Mouse (Mus musculus): ENCODE data around the gene Gm12355.

The Gm12355 gene

GRCm38 (mm10) chr11:98599291-98599690 lies 26.2 kb downstream of the Gm12355 start:
- DNase-seq: no peak

DNA sequence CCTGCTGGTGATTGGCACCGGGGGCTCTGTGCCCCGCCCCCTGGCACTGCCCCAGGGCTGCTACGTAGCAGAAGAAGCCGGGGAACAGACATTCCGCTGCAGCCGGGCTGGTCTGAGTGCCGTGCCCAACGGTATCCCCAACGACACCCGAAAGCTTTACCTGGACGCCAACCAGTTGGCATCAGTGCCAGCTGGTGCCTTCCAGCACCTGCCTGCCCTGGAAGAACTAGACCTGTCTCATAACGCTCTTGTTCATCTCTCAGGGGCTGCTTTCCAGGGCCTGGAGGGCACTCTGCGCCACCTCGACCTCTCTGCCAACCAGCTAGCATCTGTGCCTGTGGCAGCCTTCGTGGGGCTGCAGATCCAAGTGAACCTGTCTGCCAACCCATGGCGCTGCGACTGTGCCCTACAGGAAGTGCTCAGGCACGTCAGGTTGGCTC lies 26.6 kb downstream of the Gm12355 start:
- DNase-seq: no peak

- DNase-seq: no peak
Observed at GRCm38 (mm10) chr11:98597991-98598390, 27.5 kb downstream of the Gm12355 start, which contains the start of gene Lrrc3c. Gene Lrrc3c (plus strand): TSS chr11:98598291.

DNA sequence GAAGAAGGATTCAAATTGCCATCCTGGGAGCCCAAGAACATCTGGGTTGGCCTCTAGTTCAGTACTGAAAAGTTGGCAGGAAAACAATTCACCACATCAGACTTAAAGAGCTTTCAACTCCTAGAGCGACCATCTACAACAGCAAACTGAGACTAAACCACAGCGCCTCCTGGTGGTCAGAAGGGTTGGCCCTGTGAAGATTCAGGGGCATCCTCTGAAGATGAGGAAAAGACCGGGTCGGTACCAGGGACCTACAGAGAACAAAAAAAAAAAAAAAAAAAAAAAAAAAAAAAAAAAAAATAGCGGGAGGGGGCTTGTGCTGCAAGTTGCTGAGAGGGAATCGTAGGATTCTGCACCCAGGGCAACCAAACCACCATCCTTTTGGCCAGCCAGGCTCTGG lies 28.1 kb downstream of the Gm12355 start:
- peak; percentile 71 for DNase-seq

DNA sequence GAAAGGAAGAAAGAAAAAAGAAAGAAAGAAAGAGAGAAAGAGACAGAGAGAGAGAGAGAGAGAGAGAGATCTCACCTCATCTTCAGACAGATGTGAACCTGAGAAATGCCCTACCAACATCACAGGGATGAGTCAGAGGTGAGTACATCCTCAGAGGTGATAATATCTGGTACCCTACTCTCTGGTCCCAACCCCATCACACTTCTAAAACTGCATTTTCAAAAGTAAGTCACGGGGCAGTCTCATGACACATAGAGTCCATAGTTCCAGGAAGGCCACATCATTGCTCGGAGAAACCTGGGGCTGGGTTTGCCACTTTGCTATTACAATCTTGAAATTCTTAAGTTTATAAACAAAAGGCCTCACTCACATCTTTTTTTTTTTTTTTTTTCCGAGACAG lies 29.5 kb downstream of the Gm12355 start:
- no peak for DNase-seq

DNA sequence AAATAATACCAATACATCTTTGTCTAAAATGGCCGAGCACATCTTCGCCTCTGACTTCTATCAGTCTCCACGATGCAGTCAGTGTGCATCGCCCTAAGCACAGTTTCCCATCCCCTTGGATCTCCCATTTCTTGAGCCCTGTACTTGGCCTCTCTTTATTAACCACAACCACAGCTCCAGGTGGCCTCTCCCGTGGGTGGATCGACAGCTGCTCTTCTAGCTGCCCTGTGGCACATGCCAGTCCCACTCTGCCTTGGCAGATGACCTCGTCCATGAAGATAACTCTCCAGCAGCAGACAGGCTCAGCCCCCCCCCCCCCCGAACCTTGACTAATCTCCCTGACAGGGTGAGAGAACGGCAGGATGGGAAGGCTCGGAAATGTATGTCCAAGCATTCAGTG lies 30.0 kb downstream of the Gm12355 start:
- DNase-seq: no peak

- no peak for DNase-seq
Observed at GRCm38 (mm10) chr11:98595021-98595420, 30.4 kb downstream of the Gm12355 start.

DNA sequence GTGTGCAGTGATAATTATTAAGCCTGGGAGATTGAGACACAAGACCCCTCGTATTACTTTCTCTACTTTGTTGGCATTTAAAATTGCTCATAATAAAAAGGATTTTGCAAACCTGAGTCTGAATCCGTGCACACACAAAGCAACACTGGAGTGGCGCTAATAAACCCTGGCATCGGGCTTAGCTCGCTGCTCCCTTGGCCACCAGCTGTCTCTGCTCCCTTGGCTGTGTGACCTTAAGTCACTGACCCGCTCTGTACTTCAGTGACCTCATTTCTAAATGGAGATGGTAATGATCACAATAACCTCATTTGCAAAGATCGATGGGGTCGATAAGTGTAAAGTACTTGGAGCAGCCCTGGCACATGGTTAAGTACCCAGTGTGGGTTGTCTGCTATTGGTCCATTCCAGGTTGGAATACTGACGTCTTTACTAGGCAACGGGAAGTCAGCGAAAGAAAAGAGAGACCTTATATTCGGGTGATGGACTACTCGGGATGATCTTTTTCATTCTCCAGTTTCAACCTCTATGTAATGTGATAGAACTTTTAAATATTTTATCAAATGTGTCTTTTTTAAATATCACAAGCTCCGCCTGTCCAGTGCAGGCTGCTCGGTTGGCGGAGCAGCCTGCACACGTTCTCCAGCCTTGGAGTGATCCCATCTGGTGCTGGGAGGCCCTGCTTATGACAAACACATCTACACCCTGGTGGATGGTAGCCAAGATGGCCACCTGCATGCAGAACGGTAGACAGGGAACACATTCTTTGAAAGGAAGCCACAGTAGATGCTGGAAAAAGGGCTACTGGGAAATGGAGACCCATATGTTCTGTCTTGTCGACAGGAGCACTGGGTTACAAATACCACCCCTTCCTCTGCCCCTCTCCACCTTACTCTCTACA lies 34.7 kb downstream of the Gm12355 start:
- no peak for DNase-seq

DNA sequence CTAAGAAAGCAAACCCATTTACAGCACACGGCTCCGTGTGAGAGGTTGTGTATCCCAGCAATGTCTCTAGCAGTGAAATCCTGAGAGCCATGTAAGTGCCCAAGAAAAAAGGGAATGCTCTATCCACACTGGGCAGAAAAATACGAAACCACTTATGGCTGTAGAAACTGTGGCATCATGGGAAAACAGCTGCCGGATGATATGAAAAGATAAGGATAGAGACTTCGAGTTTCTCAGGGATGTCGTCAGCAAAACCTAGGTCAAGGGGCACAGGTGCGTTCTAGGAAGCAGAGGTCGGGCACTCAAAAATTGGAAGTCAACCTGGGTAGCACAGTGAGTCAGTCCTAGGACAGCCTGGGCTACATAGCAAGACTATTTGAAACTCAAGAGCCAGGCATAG lies 36.2 kb downstream of the Gm12355 start:
- no peak for DNase-seq

- no peak for DNase-seq
Observed at GRCm38 (mm10) chr11:98588833-98589281, 36.6 kb downstream of the Gm12355 start.

DNA sequence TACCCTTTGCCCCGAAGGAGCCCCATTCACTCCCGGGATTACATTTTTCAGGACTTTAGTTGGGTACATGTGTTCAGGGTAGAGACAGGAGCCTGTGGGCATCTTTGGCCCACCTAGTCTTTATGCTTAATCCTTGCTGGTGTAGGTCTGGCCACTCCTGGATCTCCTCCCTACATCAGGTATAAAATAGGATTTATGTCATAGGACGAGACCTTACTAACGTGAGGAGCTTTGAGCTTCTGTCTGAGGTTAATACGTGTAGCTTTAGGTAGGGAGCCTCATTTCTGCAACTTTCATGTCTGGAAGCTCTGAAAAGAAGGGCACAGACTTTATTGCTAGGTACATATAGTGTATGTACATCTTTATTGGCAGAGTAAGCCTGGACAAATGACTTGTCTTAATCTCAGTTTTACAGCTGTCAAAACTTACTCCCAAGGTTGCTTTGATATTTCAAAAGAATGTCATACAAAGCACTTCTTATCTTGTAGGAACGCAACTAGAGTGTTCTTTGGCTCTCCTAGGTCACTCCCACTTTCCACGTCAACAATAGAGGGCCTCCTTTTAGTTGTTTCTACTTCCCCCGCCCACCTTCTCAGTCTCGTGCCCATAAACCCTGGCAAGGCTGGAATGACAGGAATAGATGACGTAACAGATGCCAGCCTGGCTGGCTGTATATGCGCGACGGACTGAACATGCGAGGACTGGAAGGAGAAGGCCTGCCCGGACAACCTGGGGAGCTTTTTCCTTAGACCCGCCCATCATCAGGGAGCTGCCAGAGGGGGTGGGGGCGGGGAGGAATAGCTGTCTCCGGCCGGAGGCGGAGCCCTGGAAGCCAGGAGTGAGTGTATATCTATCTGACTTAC lies 37.5 kb downstream of the Gm12355 start:
- peak; percentile 76 for DNase-seq

GRCm38 (mm10) chr11:98586892-98587563 lies 38.4 kb downstream of the Gm12355 start, which contains the start of gene Ormdl3:
Gene Ormdl3 (minus strand): TSS chr11:98587368.
- DNase-seq: peak; percentile 100

DNA sequence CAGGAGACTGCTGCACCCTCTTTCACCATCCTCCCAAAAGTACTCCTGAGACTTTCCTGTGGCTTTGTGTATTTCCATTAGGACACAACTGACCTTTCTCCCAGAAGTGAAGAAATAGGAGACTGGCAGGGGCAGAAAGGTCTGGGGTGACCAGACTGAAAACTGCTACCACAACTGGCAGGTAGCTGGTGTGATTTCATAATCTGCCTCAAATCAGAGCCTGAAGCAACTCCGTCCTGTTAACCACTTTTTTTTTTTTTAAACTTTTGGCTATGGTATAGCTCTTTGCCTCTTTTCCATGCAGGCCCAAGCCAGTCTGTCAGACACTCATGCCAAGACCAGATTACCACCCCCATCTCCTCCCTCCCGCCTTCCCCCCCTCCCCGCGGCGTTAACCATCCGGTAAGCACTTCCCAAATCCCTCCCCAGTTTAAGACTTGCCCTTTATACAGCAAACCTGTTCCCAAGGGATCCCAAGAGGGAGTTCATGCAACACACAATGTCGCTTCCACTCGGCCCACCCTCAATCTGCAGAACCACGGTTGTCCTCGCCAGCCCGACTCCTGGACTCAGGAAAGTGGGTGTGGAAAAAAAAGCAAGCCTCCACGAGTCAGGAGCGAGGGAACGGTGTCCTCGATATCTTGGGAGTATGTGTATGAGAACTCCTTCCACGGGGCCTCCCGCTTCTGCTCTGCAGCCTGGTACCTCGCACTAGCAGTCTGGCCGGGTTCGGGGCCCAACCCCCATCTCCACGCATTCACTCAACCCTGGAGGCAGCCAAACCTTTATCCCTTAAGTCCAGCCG lies 39.2 kb downstream of the Gm12355 start:
- DNase-seq: no peak

- no peak for DNase-seq
Observed at GRCm38 (mm10) chr11:98584629-98585177, 40.8 kb downstream of the Gm12355 start.

GRCm38 (mm10) chr11:98584146-98584545 lies 41.3 kb downstream of the Gm12355 start:
- no peak for DNase-seq

DNA sequence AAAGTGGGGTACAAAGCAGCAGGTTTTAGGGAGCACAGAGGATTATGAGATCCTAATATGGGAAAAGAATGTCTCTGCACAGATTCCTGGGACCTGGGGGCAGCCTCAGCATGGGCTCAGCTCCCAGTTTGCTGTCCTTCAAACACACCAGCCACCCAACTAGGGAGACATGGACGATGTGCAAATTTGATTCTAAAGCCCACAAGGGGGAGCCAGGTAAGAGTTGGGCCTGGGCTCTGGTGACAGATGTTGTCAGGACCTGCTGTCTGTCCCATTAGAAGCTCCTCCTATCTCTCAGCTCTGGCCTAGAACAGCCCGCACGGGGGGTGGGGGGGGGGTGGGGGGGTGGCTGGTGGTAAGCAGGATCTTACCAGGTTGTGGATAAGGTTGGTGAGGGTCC lies 41.9 kb downstream of the Gm12355 start:
- DNase-seq: no peak

GRCm38 (mm10) chr11:98583265-98583552 lies 42.3 kb downstream of the Gm12355 start:
- no peak for DNase-seq

- no peak for DNase-seq
Observed at GRCm38 (mm10) chr11:98582551-98583264, 42.8 kb downstream of the Gm12355 start.

GRCm38 (mm10) chr11:98582030-98582388 lies 43.5 kb downstream of the Gm12355 start:
- DNase-seq: no peak

GRCm38 (mm10) chr11:98581286-98582029 lies 44.0 kb downstream of the Gm12355 start:
- no peak for DNase-seq

All from embryo, embryonic 11 days (tissue).